Mouse (Mus musculus): ENCODE measurements around the gene Luzp1.

Gene Luzp1

GRCm38 (mm10) chr4:136546279-136547045, 76.9 kb downstream of the Luzp1 start:
- DNase-seq (ENCODE audit: low spot score in 2 of 2) = no peak

GRCm38 (mm10) chr4:136547721-136548120, 78.2 kb downstream of the Luzp1 start:
- no peak for DNase-seq (ENCODE audit: low spot score in 2 of 2)

- DNase-seq (ENCODE audit: low spot score in 2 of 2) = no peak
These were observed 78.8 kb downstream of the Luzp1 start for GRCm38 (mm10) chr4:136548381-136548801.

- DNase-seq (ENCODE audit: low spot score in 2 of 2) = no peak
These were observed 83.5 kb downstream of the Luzp1 start for GRCm38 (mm10) chr4:136553108-136553507.

- no peak for DNase-seq (ENCODE audit: low spot score in 2 of 2)
These were observed 88.1 kb downstream of the Luzp1 start for GRCm38 (mm10) chr4:136557638-136558037.

- no peak for DNase-seq (ENCODE audit: low spot score in 2 of 2)
These were observed 90.1 kb downstream of the Luzp1 start for GRCm38 (mm10) chr4:136559690-136560089.

- no peak for DNase-seq (ENCODE audit: low spot score in 2 of 2)
These were observed 90.9 kb downstream of the Luzp1 start for GRCm38 (mm10) chr4:136560270-136560991.

- no peak for DNase-seq (ENCODE audit: low spot score in 2 of 2)
These were observed 93.2 kb downstream of the Luzp1 start for GRCm38 (mm10) chr4:136562755-136563154.

GRCm38 (mm10) chr4:136568629-136569028, 99.1 kb downstream of the Luzp1 start:
- DNase-seq (ENCODE audit: low spot score in 2 of 2) = no peak

GRCm38 (mm10) chr4:136569998-136570397, 100.4 kb downstream of the Luzp1 start:
- no peak for DNase-seq (ENCODE audit: low spot score in 2 of 2)

GRCm38 (mm10) chr4:136581885-136582284, 112.3 kb downstream of the Luzp1 start:
- no peak for DNase-seq (ENCODE audit: low spot score in 2 of 2)

GRCm38 (mm10) chr4:136587221-136587827, 117.8 kb downstream of the Luzp1 start:
- no peak for DNase-seq (ENCODE audit: low spot score in 2 of 2)

GRCm38 (mm10) chr4:136588003-136588402, 118.4 kb downstream of the Luzp1 start:
- DNase-seq (ENCODE audit: low spot score in 2 of 2) = no peak

- no peak for DNase-seq (ENCODE audit: low spot score in 2 of 2)
These were observed 122.5 kb downstream of the Luzp1 start for GRCm38 (mm10) chr4:136592111-136592510.

GRCm38 (mm10) chr4:136594006-136594405, 124.4 kb downstream of the Luzp1 start:
- DNase-seq (ENCODE audit: low spot score in 2 of 2) = no peak

- DNase-seq (ENCODE audit: low spot score in 2 of 2) = no peak
These were observed 125.7 kb downstream of the Luzp1 start for GRCm38 (mm10) chr4:136595221-136595620.

- DNase-seq (ENCODE audit: low spot score in 2 of 2) = no peak
These were observed 128.8 kb downstream of the Luzp1 start for GRCm38 (mm10) chr4:136598268-136598876.

- DNase-seq (ENCODE audit: low spot score in 2 of 2) = no peak
These were observed 130.3 kb downstream of the Luzp1 start for GRCm38 (mm10) chr4:136599869-136600268.

GRCm38 (mm10) chr4:136600536-136600935, 131.0 kb downstream of the Luzp1 start:
- DNase-seq (ENCODE audit: low spot score in 2 of 2) = no peak

GRCm38 (mm10) chr4:136601476-136601875, 131.9 kb downstream of the Luzp1 start:
- DNase-seq (ENCODE audit: low spot score in 2 of 2) = peak; percentile 49 to 73

- DNase-seq (ENCODE audit: low spot score in 2 of 2) = peak; percentile 25 to 33
These were observed 132.5 kb downstream of the Luzp1 start for GRCm38 (mm10) chr4:136602018-136602554.

- DNase-seq (ENCODE audit: low spot score in 2 of 2) = peak; percentile 95 to 96
These were observed 133.0 kb downstream of the Luzp1 start, which contains the start of gene Kdm1a for GRCm38 (mm10) chr4:136602568-136602967. Kdm1a (minus strand) TSS chr4:136602723.
